Mouse (Mus musculus) midbrain, embryonic 10.5 days (tissue): Measurements from ENCODE around the gene Snrpe. TPM values are rescaled to one million over a fixed set of nuclear protein-coding genes. Genes with fewer than 3 reads are reported as not detected.

Experiments used
- DNase-seq: peaks from one replicate; pipeline ENCODE4 v3.0.0-alpha.2; 2017; ENCODE audit warnings: low spot score
- H3K27ac ChIP-seq: fragments of 300-500 bp; sonication (generic); replicated peaks from 2 replicates; pipeline ENCODE4 v1.5.1; 2016; ENCODE audit warnings: mild to moderate bottlenecking
- H3K27me3 ChIP-seq: fragments of 300-500 bp; sonication (generic); 2 replicates; pipeline ENCODE4 v1.6.1; 2016; ENCODE audit warnings: low read depth, mild to moderate bottlenecking; ENCODE audit not compliant: poor library complexity, severe bottlenecking
- H3K36me3 ChIP-seq: fragments of 300-500 bp; sonication (generic); 2 replicates; pipeline ENCODE4 v1.6.1; 2016; ENCODE audit warnings: mild to moderate bottlenecking, moderate library complexity
- H3K4me1 ChIP-seq: fragments of 300-500 bp; sonication (generic); 2 replicates; pipeline ENCODE4 v1.6.1; 2016
- H3K4me3 ChIP-seq: fragments of 300-500 bp; sonication (generic); 2 replicates; pipeline ENCODE4 v1.5.1; 2016; ENCODE audit warnings: mild to moderate bottlenecking, moderate library complexity
- H3K9me3 ChIP-seq: fragments of 300-500 bp; sonication (generic); replicated peaks from 2 replicates; pipeline ENCODE4 v1.6.1; 2016; ENCODE audit warnings: mild to moderate bottlenecking
- WGBS: fragments of 180-500 bp; shearing (Covaris S2); methylation state at CpG from one replicate; pipeline ENCODE4 v1.1.7; 2016; 5-methylcytosine and 5-hydroxymethylcytosine counted together
- polyA plus RNA-seq: library from polyadenylated mRNA; unstranded; fragments of >200 nt; fragmentation: Nextera tagmentation; extraction: Ambion mirVana; gene quantifications from 2 replicates; pipeline ENCODE4 v1.2.1, GENCODE M21; 2016

Snrpe gene
- polyA plus RNA-seq, 1 experiment from 2014 or later = 932 TPM

GRCm38 (mm10) chr1:133611436-133611835 lies 1.3 kb upstream of the Snrpe start:
- no peak overlapping the region for H3K27ac ChIP-seq

GRCm38 (mm10) chr1:133610601-133611000 lies 510 bp upstream of the Snrpe start:
- Histone ChIP-seq H3K27ac (peak overlapping the region; percentile 99), H3K4me3 (peak overlapping the region; percentile 98), H3K9me3 (no peaks in the 10 kb centered on the region), H3K36me3 (peaks cover 38% of the 10 kb centered on the region), H3K4me1 (peaks cover 19% of the 10 kb centered on the region), H3K27me3 (no peaks in the 10 kb centered on the region)
- DNase-seq = no peak
- 63% methylated on average over 6 of the region's 6 CpGs for WGBS

More at GRCm38 (mm10) chr1:133611436-133611835, 1.3 kb upstream of the Snrpe start:
- Histone ChIP-seq H3K27me3 (no peaks in the 10 kb centered on the region), H3K4me3 (no peak overlapping the region), H3K9me3 (no peaks in the 10 kb centered on the region), H3K4me1 (peaks cover 19% of the 10 kb centered on the region), H3K36me3 (peaks cover 33% of the 10 kb centered on the region)
- 92% methylated on average over 1 of the region's 1 CpGs for WGBS
- DNase-seq = no peak

GRCm38 (mm10) chr1:133603174-133603573 lies 6.9 kb downstream of the Snrpe start:
- no peak overlapping the region for H3K27ac ChIP-seq
- H3K4me1 ChIP-seq = peaks cover 17% of the 10 kb centered on the region
- DNase-seq = no peak
- H3K9me3 ChIP-seq = no peaks in the 10 kb centered on the region
- no peak overlapping the region for H3K4me3 ChIP-seq
- no peaks in the 10 kb centered on the region for H3K27me3 ChIP-seq
- peaks cover 96% of the 10 kb centered on the region for H3K36me3 ChIP-seq
- WGBS = 95% methylated on average over 4 of the region's 4 CpGs

- no peak overlapping the region; the same call in 1 of the 2 replicates for H3K4me3 ChIP-seq
- DNase-seq = peak; percentile 70
- H3K36me3 ChIP-seq = peaks cover 29% of the 10 kb centered on the region
- H3K27ac ChIP-seq = peak overlapping the region; percentile 80
- peaks cover 36% of the 10 kb centered on the region for H3K4me1 ChIP-seq
- H3K27me3 ChIP-seq = no peaks in the 10 kb centered on the region
- no peaks in the 10 kb centered on the region for H3K9me3 ChIP-seq
- 4% methylated on average over 4 of the region's 4 CpGs for WGBS
Measured at GRCm38 (mm10) chr1:133596298-133597007, 13.6 kb downstream of the Snrpe start.

- Histone ChIP-seq H3K9me3 (no peaks in the 10 kb centered on the region), H3K27me3 (no peaks in the 10 kb centered on the region), H3K27ac (no peak overlapping the region), H3K4me3 (no peak overlapping the region), H3K36me3 (no peaks in the 10 kb centered on the region), H3K4me1 (no peaks in the 10 kb centered on the region)
- DNase-seq = no peak
- 82% methylated on average over 6 of the region's 6 CpGs for WGBS
Measured at GRCm38 (mm10) chr1:133585995-133586537, 24.0 kb downstream of the Snrpe start.

GRCm38 (mm10) chr1:133571293-133571692 lies 38.8 kb downstream of the Snrpe start:
- Histone ChIP-seq H3K27ac (no peak overlapping the region), H3K27me3 (no peaks in the 10 kb centered on the region), H3K9me3 (peaks cover 7% of the 10 kb centered on the region), H3K4me1 (no peaks in the 10 kb centered on the region), H3K4me3 (no peak overlapping the region), H3K36me3 (no peaks in the 10 kb centered on the region)
- no peak for DNase-seq
- 91% methylated on average over 11 of the region's 11 CpGs for WGBS

Other genes starting within 250 kb of the Snrpe start
- 3.4 and 3.9 TPM in 2 replicates for gene Etnk2, start 246.7 kb downstream of the Snrpe start, polyA plus RNA-seq
- 28.5 and 32.0 TPM in 2 replicates for gene Sox13, start 185.9 kb downstream of the Snrpe start, polyA plus RNA-seq
- not detected in 2 replicates for gene Zbed6, start 50.6 kb upstream of the Snrpe start, polyA plus RNA-seq
- gene Gm38394, start 51.0 kb upstream of the Snrpe start, polyA plus RNA-seq = 3.5 and 3.8 TPM in 2 replicates
- gene Lax1, start 79.8 kb upstream of the Snrpe start, polyA plus RNA-seq = 0.23 and 0.31 TPM in 2 replicates
- gene Atp2b4, start 190.8 kb upstream of the Snrpe start, polyA plus RNA-seq = 3.0 and 5.7 TPM in 2 replicates